Mouse (Mus musculus) liver, adult 2 months (tissue): Measurements from ENCODE around the gene Mindy4. TPM values are rescaled to one million over a fixed set of nuclear protein-coding genes. Genes with fewer than 3 reads are reported as not detected.

Experiments
- DNase-seq: peaks from one replicate; pipeline ENCODE4 v3.0.0-alpha.2; 2011; ENCODE audit warnings: low read depth, low spot score; ENCODE audit errors: extremely low read depth
- H3K27ac ChIP-seq: fragments of 200-500 bp; replicated peaks from 2 replicates; pipeline ENCODE4 v1.5.1; 2012; ENCODE audit warnings: low read depth, mild to moderate bottlenecking, control low read depth, inconsistent platforms, low read length; ENCODE audit not compliant: insufficient read depth
- H3K27me3 ChIP-seq: fragments of 200-500 bp; 2 replicates; pipeline ENCODE4 v1.6.1; 2012; ENCODE audit warnings: mild to moderate bottlenecking, moderate library complexity, low read length, inconsistent platforms; ENCODE audit not compliant: control insufficient read depth, insufficient read depth
- H3K36me3 ChIP-seq: fragments of 200-500 bp; 2 replicates; pipeline ENCODE4 v1.6.1; 2012; ENCODE audit warnings: low read length, inconsistent platforms; ENCODE audit not compliant: control insufficient read depth, insufficient read depth
- H3K4me1 ChIP-seq: fragments of 200-500 bp; 2 replicates; pipeline ENCODE4 v1.6.1; 2011; ENCODE audit warnings: low read length; ENCODE audit not compliant: control insufficient read depth, insufficient read depth
- H3K4me3 ChIP-seq: fragments of 200-500 bp; 2 replicates; pipeline ENCODE4 v1.5.1; 2011; ENCODE audit warnings: low read depth, mild to moderate bottlenecking, control low read depth, low read length, moderate library complexity; ENCODE audit not compliant: insufficient read depth
- H3K79me2 ChIP-seq: fragments of 200-500 bp; 2 replicates; pipeline ENCODE4 v1.6.1; 2012; ENCODE audit warnings: inconsistent platforms, mild to moderate bottlenecking, low read length, moderate library complexity; ENCODE audit not compliant: control insufficient read depth, insufficient read depth
- H3K9ac ChIP-seq: fragments of 200-500 bp; 2 replicates; pipeline ENCODE4 v1.6.1; 2012; ENCODE audit warnings: low read depth, mild to moderate bottlenecking, control low read depth, inconsistent platforms, low read length
- CTCF ChIP-seq: fragments of 200-500 bp; IDR thresholded peaks from 2 replicates; pipeline ENCODE4 v1.5.1; 2011; ENCODE audit warnings: low read depth, low read length, control low read depth
- POLR2A ChIP-seq: fragments of 200-500 bp; IDR thresholded peaks from 2 replicates; pipeline ENCODE4 v1.6.1; 2011; ENCODE audit warnings: low read length, control low read depth; ENCODE audit not compliant: insufficient read depth; ENCODE audit errors: extremely low read depth
- WGBS: fragments of 180-500 bp; shearing (Covaris S2); methylation state at CpG from one replicate; pipeline ENCODE4 v1.1.7; 2018; 5-methylcytosine and 5-hydroxymethylcytosine counted together
- polyA plus RNA-seq: library from polyadenylated mRNA; depleted of rRNA; stranded (reverse); fragments of >200 nt; gene quantifications from 2 replicates; pipeline ENCODE4 v1.2.3, GENCODE M21; 2012; rRNA removed
- total RNA-seq: library from RNA; depleted of rRNA; stranded (reverse); fragments of >200 nt; gene quantifications from 2 replicates; pipeline ENCODE4 v1.2.3, GENCODE M21; 2014; rRNA removed

Mindy4 gene
- total and polyA plus RNA-seq, 2 experiments: 4.1 to 4.3 TPM

DNA sequence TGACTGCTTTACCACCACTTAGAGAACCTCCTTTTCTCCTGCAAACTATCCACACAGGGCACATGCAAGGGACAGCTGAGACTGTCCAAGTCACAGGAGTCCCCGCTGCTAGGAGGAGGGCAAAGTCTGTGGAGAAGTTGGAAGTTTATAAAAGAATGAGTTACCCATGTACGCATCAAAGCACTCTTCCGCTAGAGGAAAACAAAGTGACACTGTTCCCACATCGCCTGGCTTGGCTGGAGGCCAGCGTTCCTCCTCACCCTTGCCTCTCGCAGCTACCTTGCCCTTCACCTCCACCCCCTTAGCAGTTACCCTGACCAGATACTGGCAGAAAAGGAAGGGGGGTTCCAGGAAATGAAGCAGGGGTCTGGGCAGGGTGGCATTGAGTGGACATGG, 154.5 kb downstream of the Mindy4 start:
- peak; percentile 18 for DNase-seq
- Histone ChIP-seq H3K4me1 (0 out of 2 replicates have a peak, but pooled peaks cover 2% of the 10 kb centered on the region), H3K4me3 (no peak overlapping the region), H3K79me2 (no peaks in the 10 kb centered on the region), H3K27ac (no peak overlapping the region), H3K27me3 (no peaks in the 10 kb centered on the region), H3K36me3 (no peaks in the 10 kb centered on the region), H3K9ac (no peak overlapping the region)
- 36% methylated on average over 6 of the region's 6 CpGs for WGBS
- TF ChIP-seq CTCF (no peak), POLR2A (no peak)

DNA sequence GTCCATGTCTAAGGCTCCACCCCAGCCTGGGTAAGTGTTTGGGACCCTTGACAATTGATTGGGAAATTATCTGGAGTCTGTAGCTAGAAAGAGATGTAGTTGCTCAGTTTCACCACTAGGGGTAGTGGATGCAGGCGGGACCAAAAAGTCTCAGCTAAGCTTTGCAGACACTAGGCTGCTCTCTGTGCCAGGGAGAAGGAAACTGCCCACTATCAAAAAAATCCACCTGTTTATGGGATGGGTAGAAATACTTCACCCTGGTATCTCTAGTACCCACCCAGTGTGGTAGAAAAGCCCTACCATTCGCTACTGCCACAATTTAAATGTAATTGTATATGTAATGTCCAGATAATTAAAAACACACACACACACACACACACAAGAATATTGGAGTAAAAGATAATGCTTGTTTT, 155.6 kb downstream of the Mindy4 start:
- Histone ChIP-seq H3K4me1 (0 out of 2 replicates have a peak, but pooled peaks cover 2% of the 10 kb centered on the region), H3K27ac (no peak overlapping the region)
- WGBS: 37% methylated on average over 2 of the region's 2 CpGs

DNA sequence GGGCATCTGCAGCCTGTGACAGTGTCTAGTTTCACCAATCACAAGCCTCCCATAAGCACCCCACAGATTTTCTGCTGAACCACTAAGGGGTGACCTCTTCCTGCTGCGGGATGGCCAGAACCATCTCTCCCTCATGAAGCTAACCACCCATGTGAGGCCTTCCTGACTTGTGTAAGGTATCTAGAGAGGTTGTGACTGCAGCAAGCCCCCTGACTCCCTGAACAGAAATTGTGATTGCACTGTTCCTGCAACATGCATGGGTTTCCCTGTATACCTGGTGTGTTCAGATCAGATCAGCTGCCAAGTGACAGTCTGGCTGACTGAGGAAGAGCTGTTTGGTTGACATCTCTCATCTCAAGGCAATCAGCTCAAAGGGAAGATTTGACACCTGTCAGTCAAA, 159.5 kb downstream of the Mindy4 start:
- Histone ChIP-seq H3K36me3 (no peaks in the 10 kb centered on the region), H3K4me1 (0 out of 2 replicates have a peak, but pooled peaks cover 2% of the 10 kb centered on the region), H3K79me2 (no peaks in the 10 kb centered on the region), H3K9ac (no peak overlapping the region), H3K4me3 (no peak overlapping the region), H3K27me3 (no peaks in the 10 kb centered on the region), H3K27ac (no peak overlapping the region)
- no peak for TF ChIP-seq POLR2A
- no peak for TF ChIP-seq CTCF
- 69% methylated on average over 1 of the region's 1 CpGs for WGBS
- no peak for DNase-seq

More for the DNA sequence above, 155.6 kb downstream of the Mindy4 start:
- Histone ChIP-seq H3K9ac (no peak overlapping the region), H3K79me2 (no peaks in the 10 kb centered on the region), H3K36me3 (no peaks in the 10 kb centered on the region), H3K4me3 (no peak overlapping the region), H3K27me3 (no peaks in the 10 kb centered on the region)
- TF ChIP-seq CTCF (peak; percentile 51; the same call in 1 of the 2 replicates), POLR2A (no peak)
- peak; percentile 24 for DNase-seq

GRCm38 (mm10) chr6:55367126-55367525, 163.9 kb downstream of the Mindy4 start:
- TF ChIP-seq CTCF (no peak), POLR2A (no peak)
- Histone ChIP-seq H3K27me3 (no peaks in the 10 kb centered on the region), H3K27ac (no peak overlapping the region), H3K9ac (no peak overlapping the region), H3K36me3 (no peaks in the 10 kb centered on the region), H3K4me1 (no peaks in the 10 kb centered on the region), H3K4me3 (no peak overlapping the region), H3K79me2 (no peaks in the 10 kb centered on the region)
- no peak for DNase-seq

Other genes with a start within 250 kb of the Mindy4 start
- 7.0 and 12.1 TPM in 2 replicates for gene Nod1, start 230.8 kb upstream of the Mindy4 start, total RNA-seq
- gene Nod1, start 230.8 kb upstream of the Mindy4 start, polyA plus RNA-seq: 8.1 and 8.4 TPM in 2 replicates
- gene Ggct, start 210.4 kb upstream of the Mindy4 start, total RNA-seq: 8.7 and 11.7 TPM in 2 replicates
- gene Ggct, start 210.4 kb upstream of the Mindy4 start, polyA plus RNA-seq: 6.2 and 6.6 TPM in 2 replicates
- 35.5 and 35.7 TPM in 2 replicates for gene Gars, start 165.4 kb upstream of the Mindy4 start, total RNA-seq
- 18.2 and 18.3 TPM in 2 replicates for gene Gars, start 165.4 kb upstream of the Mindy4 start, polyA plus RNA-seq
- gene Crhr2, start 70.4 kb upstream of the Mindy4 start, total RNA-seq: 0.09 and 0.13 TPM in 2 replicates
- gene Crhr2, start 70.4 kb upstream of the Mindy4 start, polyA plus RNA-seq: 0.64 and 1.2 TPM in 2 replicates
- 2,150 and 2,435 TPM in 2 replicates for gene Inmt, start 28.3 kb upstream of the Mindy4 start, total RNA-seq
- gene Inmt, start 28.3 kb upstream of the Mindy4 start, polyA plus RNA-seq: 370 and 421 TPM in 2 replicates
- 78.1 and 91.4 TPM in 2 replicates for gene Aqp1, start 133.0 kb downstream of the Mindy4 start, total RNA-seq
- gene Aqp1, start 133.0 kb downstream of the Mindy4 start, polyA plus RNA-seq: 78.3 and 88.6 TPM in 2 replicates
- 0.09 TPM in 1 of 2 replicates, not detected in the other for gene Ghrhr, start 172.9 kb downstream of the Mindy4 start, total RNA-seq
- gene Ghrhr, start 172.9 kb downstream of the Mindy4 start, polyA plus RNA-seq: 0.09 TPM in 1 of 2 replicates, not detected in the other
- gene Adcyap1r1, start 248.6 kb downstream of the Mindy4 start, total RNA-seq: 0.74 and 2.3 TPM in 2 replicates
- gene Adcyap1r1, start 248.6 kb downstream of the Mindy4 start, polyA plus RNA-seq: 0.75 and 0.78 TPM in 2 replicates